Mouse (Mus musculus): Measurements from ENCODE around the gene Mcoln2. TPM values are rescaled to one million over a fixed set of nuclear protein-coding genes. Genes with fewer than 3 reads are reported as not detected.

Mcoln2 gene
- polyA plus RNA-seq, 1 experiment = 3.6 TPM

DNA sequence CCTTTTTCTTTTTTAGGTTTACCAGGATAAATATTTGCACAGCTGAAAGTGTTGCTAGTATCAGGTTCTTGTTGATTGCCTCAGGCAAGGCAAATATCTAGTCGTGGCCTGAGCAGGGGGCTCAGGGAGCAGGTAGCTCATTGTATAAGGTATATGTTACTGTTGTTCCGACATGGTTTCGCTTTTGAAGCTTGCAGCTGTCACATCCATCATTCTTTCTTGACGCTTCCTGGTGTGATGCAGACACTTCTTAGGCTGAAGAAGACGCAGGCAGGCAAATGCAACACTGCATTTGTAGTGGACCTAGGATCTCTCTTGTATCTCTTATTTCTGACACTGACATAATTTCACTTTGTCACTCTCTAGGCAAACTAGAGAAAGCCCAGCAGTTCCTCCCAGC lies 63.7 kb downstream of the Mcoln2 start:
- Histone ChIP-seq H3K27ac (ENCODE audit: control insufficient read depth, insufficient read depth, low read depth, low read length, poor library complexity) (no peak overlapping the region), H3K4me3 (replicated peaks; ENCODE audit: control insufficient read depth, low read depth, low read length) (peak overlapping the region; percentile 16), H3K4me1 (ENCODE audit: control insufficient read depth, insufficient read depth, low read length) (peaks cover 4% of the 10 kb centered on the region)
- WGBS = 38% methylated on average over 5 of the region's 5 CpGs
- no peak for TF ChIP-seq CTCF (IDR thresholded peaks at IDR 0.05; ENCODE audit: control insufficient read depth, insufficient read depth, low read length)
- no peak for TF ChIP-seq POLR2A (IDR thresholded peaks at IDR 0.05; ENCODE audit: borderline replicate concordance, control insufficient read depth, low read depth, low read length)

DNA sequence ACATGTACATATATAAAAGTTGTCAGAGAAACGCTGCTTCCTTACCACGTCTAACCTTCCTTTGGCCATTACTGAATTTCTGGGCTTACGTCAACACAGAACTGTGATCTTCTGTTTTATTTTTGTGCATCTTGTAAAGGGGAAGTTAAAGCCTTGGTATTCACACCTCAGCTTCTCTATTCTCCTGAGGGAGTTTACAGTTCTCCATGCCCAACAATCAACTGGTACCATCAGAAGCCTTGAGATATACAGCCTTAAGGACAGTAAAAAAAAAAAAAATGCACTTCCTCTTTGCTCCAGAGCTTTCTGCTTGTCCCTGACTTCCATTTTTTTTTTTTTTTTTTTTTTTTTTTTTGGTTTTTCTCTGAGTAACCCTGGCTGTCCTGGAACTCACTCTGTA lies 66.9 kb downstream of the Mcoln2 start:
- Histone ChIP-seq H3K4me1 (ENCODE audit: control insufficient read depth, insufficient read depth, low read length) (peaks cover 4% of the 10 kb centered on the region), H3K27ac (ENCODE audit: control insufficient read depth, insufficient read depth, low read depth, low read length, poor library complexity) (no peak overlapping the region), H3K4me3 (replicated peaks; ENCODE audit: control insufficient read depth, low read depth, low read length) (no peak overlapping the region)
- 37% methylated on average over 3 of the region's 3 CpGs for WGBS
- TF ChIP-seq CTCF (IDR thresholded peaks at IDR 0.05; ENCODE audit: control insufficient read depth, insufficient read depth, low read length) (no peak), POLR2A (IDR thresholded peaks at IDR 0.05; ENCODE audit: borderline replicate concordance, control insufficient read depth, low read depth, low read length) (no peak)

DNA sequence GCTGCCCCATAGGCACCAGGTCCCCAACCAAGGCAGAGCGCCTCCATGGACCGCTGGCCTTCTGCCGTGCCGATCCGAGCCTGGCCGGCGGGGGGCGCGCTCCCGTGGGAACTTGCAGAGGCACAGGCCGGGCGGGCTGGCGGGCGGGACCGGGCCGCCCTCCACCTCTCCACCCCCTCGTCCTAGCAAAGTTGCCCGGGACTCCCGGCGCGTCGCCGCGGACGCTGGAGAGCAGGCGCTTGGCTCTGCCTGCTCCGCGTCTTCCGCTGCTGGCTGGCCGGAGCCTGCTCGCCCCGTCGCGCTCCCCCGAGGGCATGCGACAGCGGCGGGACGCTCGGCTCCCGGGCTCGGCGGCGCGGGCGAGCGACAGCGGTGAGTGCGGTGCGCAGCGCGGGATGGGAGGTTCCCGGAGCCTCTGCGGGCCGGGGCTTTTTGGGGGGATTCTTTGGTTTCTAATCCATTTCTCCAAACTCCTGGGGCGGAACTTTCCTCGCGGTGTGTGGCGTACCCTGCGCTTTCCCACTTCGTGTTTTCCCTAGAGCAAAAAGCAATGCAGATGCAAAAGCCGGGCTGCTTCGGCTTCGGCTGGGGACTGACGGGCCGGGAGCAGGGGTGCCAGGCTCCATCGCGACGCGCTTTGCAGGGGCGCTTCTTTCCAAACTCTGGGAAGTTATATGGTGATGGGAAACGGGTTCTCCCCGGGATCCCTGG lies 71.3 kb downstream of the Mcoln2 start, which contains the start of gene Lpar3:
Lpar3 (plus strand) TSS at position 188 of the 711 bp plus-strand sequence.
- Histone ChIP-seq H3K4me3 (replicated peaks; ENCODE audit: control insufficient read depth, low read depth, low read length) (no peak within 1 kb of the TSS), H3K27ac (ENCODE audit: control insufficient read depth, insufficient read depth, low read depth, low read length, poor library complexity) (no peak within 1 kb of the TSS), H3K4me1 (ENCODE audit: control insufficient read depth, insufficient read depth, low read length) (no peaks in the 10 kb centered on the region; the same call in 1 of the 2 replicates)
- 2% methylated on average over 62 of the region's 73 CpGs for WGBS
- no peak for TF ChIP-seq POLR2A (IDR thresholded peaks at IDR 0.05; ENCODE audit: borderline replicate concordance, control insufficient read depth, low read depth, low read length)
- peak; percentile 29; the same call in 1 of the 2 replicates for TF ChIP-seq CTCF (IDR thresholded peaks at IDR 0.05; ENCODE audit: control insufficient read depth, insufficient read depth, low read length)

DNA sequence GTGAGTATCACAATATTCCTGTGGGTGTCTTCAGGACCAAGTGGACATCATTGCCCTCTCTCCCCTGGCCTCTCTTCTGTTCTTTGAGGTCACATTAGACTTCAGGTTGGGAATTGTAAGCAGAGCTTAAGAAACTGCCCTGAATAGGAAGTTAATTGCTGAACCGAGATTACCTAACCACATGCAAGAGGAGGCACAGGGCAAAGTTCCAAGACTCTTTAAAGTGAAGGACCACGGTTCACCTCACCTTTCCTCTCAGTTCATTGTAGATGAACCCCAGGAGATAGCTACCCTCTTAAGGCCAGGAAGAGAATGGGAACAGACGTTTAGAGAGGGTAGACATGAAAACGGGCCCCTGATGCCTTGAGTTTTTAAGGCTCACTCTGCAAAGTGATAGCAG lies 74.6 kb downstream of the Mcoln2 start:
- TF ChIP-seq POLR2A (IDR thresholded peaks at IDR 0.05; ENCODE audit: borderline replicate concordance, control insufficient read depth, low read depth, low read length) (no peak), CTCF (IDR thresholded peaks at IDR 0.05; ENCODE audit: control insufficient read depth, insufficient read depth, low read length) (no peak)
- no peak overlapping the region for H3K27ac ChIP-seq (ENCODE audit: control insufficient read depth, insufficient read depth, low read depth, low read length, poor library complexity)
- no peak overlapping the region for H3K4me3 ChIP-seq (replicated peaks; ENCODE audit: control insufficient read depth, low read depth, low read length)
- WGBS = 24% methylated on average over 4 of the region's 4 CpGs
- H3K4me1 ChIP-seq (ENCODE audit: control insufficient read depth, insufficient read depth, low read length) = peaks cover 2% of the 10 kb centered on the region; the same call in 1 of the 2 replicates

DNA sequence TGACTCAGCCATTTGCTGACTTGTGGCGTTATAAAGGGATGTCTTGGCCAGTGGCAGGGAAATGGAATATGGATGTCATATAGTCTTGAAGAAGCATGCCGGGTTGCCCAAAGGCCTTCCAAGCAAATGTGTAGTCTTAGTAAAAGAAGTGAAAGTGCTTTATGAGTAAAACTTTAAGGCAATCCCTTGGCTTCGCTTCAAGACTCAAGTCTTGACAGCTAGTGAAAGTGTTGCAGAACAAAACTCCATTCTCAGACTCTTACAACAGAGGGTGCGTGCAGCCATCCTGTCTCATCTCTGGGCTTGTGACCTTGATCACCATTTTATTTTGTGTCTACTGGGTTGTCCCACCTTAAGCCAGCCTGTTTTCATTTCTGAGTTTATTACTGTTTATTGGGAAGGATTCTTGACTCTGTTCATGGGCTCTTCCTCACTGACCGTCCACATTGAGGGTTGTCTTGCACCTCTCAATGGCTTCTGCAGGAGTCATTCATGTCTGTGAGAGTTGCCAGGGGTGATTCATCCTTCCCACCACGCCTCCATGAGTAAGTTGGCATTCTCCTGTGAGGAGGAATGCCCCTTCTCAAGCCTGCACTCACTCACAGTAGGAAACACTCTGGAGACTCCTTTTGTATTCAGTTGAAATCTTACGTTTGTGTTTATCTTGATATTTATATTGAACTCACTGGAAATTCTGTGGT lies 75.6 kb downstream of the Mcoln2 start:
- TF ChIP-seq POLR2A (IDR thresholded peaks at IDR 0.05; ENCODE audit: borderline replicate concordance, control insufficient read depth, low read depth, low read length) (no peak), CTCF (IDR thresholded peaks at IDR 0.05; ENCODE audit: control insufficient read depth, insufficient read depth, low read length) (no peak)
- Histone ChIP-seq H3K27ac (ENCODE audit: control insufficient read depth, insufficient read depth, low read depth, low read length, poor library complexity) (no peak overlapping the region), H3K4me1 (ENCODE audit: control insufficient read depth, insufficient read depth, low read length) (peaks cover 2% of the 10 kb centered on the region; the same call in 1 of the 2 replicates), H3K4me3 (replicated peaks; ENCODE audit: control insufficient read depth, low read depth, low read length) (no peak overlapping the region)
- 66% methylated on average over 7 of the region's 7 CpGs for WGBS

DNA sequence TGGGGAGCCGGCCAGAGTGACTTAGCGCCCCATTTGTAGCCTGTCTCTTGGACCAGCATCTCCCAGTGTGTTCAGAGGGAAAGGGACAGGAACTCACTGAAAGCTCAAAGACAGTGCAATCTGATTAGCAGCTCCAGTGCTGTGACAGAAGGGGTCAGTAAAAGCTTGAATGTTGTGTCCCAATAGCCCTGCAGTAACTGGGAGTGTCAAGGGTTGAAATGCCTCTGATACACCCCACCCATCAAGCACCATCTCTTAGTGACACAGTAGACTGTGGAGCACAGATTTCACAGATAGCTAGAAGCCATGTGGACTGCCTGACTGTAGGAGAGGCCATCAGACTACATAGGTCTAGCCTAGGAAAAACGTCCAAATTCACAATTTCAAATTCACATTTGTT lies 77.8 kb downstream of the Mcoln2 start:
- Histone ChIP-seq H3K27ac (ENCODE audit: control insufficient read depth, insufficient read depth, low read depth, low read length, poor library complexity) (no peak overlapping the region), H3K4me1 (ENCODE audit: control insufficient read depth, insufficient read depth, low read length) (peaks cover 2% of the 10 kb centered on the region; the same call in 1 of the 2 replicates)
- 64% methylated on average over 3 of the region's 3 CpGs for WGBS

DNA sequence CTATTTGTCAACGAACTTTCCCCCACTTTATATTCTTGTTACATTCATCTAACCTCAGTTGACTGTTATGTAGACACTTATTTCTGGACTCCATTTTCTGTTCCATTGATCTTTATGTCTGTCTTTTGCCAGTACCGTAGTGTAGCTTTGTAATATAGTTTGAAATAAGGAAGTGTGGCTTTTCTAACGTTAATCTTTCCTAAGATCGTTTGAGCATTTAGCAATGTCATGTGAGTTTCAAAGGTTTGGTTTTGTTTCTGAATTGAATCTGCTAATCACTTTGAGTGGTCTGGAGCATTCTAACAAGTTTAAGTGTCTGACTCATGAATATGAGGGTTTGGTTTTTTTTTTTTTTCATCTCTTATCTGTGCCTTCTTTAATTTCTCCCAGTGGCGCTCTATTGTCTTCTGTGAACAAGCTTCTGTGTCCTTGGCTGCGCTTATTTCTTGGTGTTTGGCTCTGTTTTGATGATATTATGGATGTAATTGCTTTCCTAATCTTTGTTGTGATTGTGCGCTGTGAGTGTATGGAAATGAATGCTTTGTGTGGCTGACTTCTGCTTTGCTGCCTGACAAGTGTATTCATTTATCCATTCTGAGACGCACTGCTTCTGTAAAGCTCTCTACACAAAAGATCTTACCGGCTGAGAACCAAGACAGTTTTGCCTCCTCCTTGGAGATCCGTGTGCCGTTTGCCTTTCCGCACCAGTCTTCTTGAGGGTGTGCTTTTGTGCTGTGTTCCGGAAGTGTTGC lies 79.1 kb downstream of the Mcoln2 start:
- TF ChIP-seq CTCF (IDR thresholded peaks at IDR 0.05; ENCODE audit: control insufficient read depth, insufficient read depth, low read length) (no peak), POLR2A (IDR thresholded peaks at IDR 0.05; ENCODE audit: borderline replicate concordance, control insufficient read depth, low read depth, low read length) (no peak)
- no peak overlapping the region for H3K4me3 ChIP-seq (replicated peaks; ENCODE audit: control insufficient read depth, low read depth, low read length)

More for the DNA sequence above, 77.8 kb downstream of the Mcoln2 start:
- H3K4me3 ChIP-seq (replicated peaks; ENCODE audit: control insufficient read depth, low read depth, low read length) = no peak overlapping the region
- TF ChIP-seq CTCF (IDR thresholded peaks at IDR 0.05; ENCODE audit: control insufficient read depth, insufficient read depth, low read length) (no peak), POLR2A (IDR thresholded peaks at IDR 0.05; ENCODE audit: borderline replicate concordance, control insufficient read depth, low read depth, low read length) (no peak)

DNA sequence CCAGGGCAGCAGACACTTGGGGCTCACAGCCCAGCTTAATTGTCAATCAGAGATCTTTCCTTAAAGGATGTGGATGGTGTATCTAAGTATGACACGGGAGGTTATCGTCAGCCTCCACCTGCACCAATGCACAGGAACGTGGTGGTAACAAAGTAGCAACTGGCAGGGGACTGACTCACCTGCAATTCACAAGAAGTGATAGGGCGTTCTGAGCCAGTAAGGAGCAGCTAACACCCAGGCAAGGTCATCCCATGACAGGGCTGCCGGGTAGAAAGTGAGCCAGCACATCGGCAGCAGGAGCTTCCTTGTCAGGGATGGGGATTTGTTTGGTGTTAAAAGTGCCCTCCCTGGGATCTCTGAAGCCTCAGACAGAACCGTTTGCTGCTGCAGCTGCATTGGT lies 83.1 kb downstream of the Mcoln2 start:
- H3K4me3 ChIP-seq (replicated peaks; ENCODE audit: control insufficient read depth, low read depth, low read length) = no peak overlapping the region
- H3K27ac ChIP-seq (ENCODE audit: control insufficient read depth, insufficient read depth, low read depth, low read length, poor library complexity) = no peak overlapping the region
- peaks cover 2% of the 10 kb centered on the region; the same call in 1 of the 2 replicates for H3K4me1 ChIP-seq (ENCODE audit: control insufficient read depth, insufficient read depth, low read length)
- no peak for TF ChIP-seq CTCF (IDR thresholded peaks at IDR 0.05; ENCODE audit: control insufficient read depth, insufficient read depth, low read length)
- TF ChIP-seq POLR2A (IDR thresholded peaks at IDR 0.05; ENCODE audit: borderline replicate concordance, control insufficient read depth, low read depth, low read length) = no peak
- 61% methylated on average over 7 of the region's 7 CpGs for WGBS

More for the DNA sequence above, 79.1 kb downstream of the Mcoln2 start:
- Histone ChIP-seq H3K4me1 (ENCODE audit: control insufficient read depth, insufficient read depth, low read length) (peaks cover 2% of the 10 kb centered on the region; the same call in 1 of the 2 replicates), H3K27ac (ENCODE audit: control insufficient read depth, insufficient read depth, low read depth, low read length, poor library complexity) (no peak overlapping the region)
- 67% methylated on average over 13 of the region's 13 CpGs for WGBS

All from bone marrow, adult 2 months (tissue).